Mouse (Mus musculus) T-helper 2 cell (primary cell): Measurements from ENCODE around the gene Cdhr1.

Source experiments
- in situ Hi-C: fragments of 300-600 bp; cut with MboI, MseI; formaldehyde crosslinking; loops from one replicate; pipeline ENCODE4 v1.15.1; 2025; ENCODE audit warnings: high pct_unique_total_duplicates

Gene Cdhr1

GRCm38 (mm10) chr14:37080724-37081123 lies 17.4 kb downstream of the Cdhr1 start:
- in situ Hi-C loops: no loop called here

GRCm38 (mm10) chr14:37068516-37068915 lies 29.6 kb downstream of the Cdhr1 start:
- in situ Hi-C loops: no loop called here

GRCm38 (mm10) chr14:37067629-37068028 lies 30.5 kb downstream of the Cdhr1 start, which contains the start of gene Lrit2:
Gene Lrit2, plus strand, starts transcription at chr14:37067929.
- in situ Hi-C loops: no loop called here

GRCm38 (mm10) chr14:37066636-37067035 lies 31.5 kb downstream of the Cdhr1 start:
- in situ Hi-C loops: no loop called here

- in situ Hi-C loops: no loop called here
Measured at GRCm38 (mm10) chr14:37064849-37065248, 33.3 kb downstream of the Cdhr1 start.

- in situ Hi-C loops: loop anchor here (25.0 kb wide), 1 partner anchor 1137 kb away; no protein-coding TSS in a partner anchor
Measured at GRCm38 (mm10) chr14:37048914-37049410, 49.2 kb downstream of the Cdhr1 start, which contains the start of gene Rgr. Gene Rgr, minus strand, starts transcription at chr14:37048964.

- in situ Hi-C loops: loop anchor here (25.0 kb wide), 1 partner anchor 1122 kb away; no protein-coding TSS in a partner anchor
Measured at GRCm38 (mm10) chr14:37034432-37034831, 63.7 kb downstream of the Cdhr1 start.

GRCm38 (mm10) chr14:37033241-37033640 lies 64.9 kb downstream of the Cdhr1 start:
- in situ Hi-C loops: loop anchor here (25.0 kb wide), 1 partner anchor 1121 kb away; no protein-coding TSS in a partner anchor

GRCm38 (mm10) chr14:37032481-37033104 lies 65.6 kb downstream of the Cdhr1 start:
- in situ Hi-C loops: loop anchor here (25.0 kb wide), 1 partner anchor 1120 kb away; no protein-coding TSS in a partner anchor

- in situ Hi-C loops: loop anchor here (25.0 kb wide), 1 partner anchor 1116 kb away; no protein-coding TSS in a partner anchor
Measured at GRCm38 (mm10) chr14:37028555-37028954, 69.6 kb downstream of the Cdhr1 start.

GRCm38 (mm10) chr14:37027951-37028350 lies 70.2 kb downstream of the Cdhr1 start:
- in situ Hi-C loops: loop anchor here (25.0 kb wide), 1 partner anchor 1116 kb away; no protein-coding TSS in a partner anchor
